Mouse (Mus musculus): ENCODE data around the gene Gm14743.
"Not testable (repeated sequence)": the region's sequence is repeated elsewhere in the genome, so short reads cannot be mapped to it uniquely, and the experiment has no call there.

Gene Gm14743

DNA sequence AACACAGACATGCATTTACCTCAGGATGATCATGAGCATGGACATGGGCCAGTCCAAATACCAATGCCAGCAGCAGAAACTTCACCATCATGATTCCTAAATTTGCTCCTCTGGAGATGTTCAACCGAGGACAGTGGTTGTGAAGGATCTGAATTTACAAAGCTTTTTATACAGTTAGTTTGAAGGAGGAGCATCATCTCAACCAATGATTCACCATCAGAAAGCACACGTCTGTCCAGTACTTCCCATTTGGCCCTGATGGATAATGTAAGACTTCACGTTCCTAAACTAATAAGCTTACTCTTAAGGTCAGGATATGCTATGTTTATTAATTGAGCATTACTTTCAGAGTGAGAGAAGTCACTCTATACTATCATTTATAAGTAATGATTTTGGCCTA, at the start of gene Gm14743:
Gene Gm14743 (minus strand): TSS at position 101 of the 400 bp plus-strand sequence.
- not testable (repeated sequence) for DNase-seq (ENCODE audit: low read depth in 2 of 2, low spot score in 2 of 2)

DNA sequence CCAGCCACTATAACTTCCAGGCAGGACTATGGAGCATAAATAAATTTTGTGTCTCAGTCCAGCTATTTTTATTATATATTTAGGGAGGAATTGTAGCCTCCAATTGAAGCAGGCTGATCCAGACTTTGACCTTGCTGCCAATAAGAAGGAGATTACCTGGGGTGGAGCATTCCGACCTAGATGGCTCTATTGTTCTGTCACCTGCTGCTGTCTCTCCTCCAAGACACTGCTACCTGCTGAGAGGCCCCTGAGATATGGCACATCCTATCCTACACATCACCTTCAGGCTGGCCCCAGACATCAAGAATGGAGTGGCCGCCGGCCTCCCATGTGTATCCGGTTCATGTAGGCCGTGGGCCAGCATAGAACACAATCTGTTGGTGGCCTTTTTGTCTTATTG, 42.9 kb downstream of the Gm14743 start:
- DNase-seq (ENCODE audit: low read depth in 2 of 2, low spot score in 2 of 2): no peak

- DNase-seq (ENCODE audit: low read depth in 2 of 2, low spot score in 2 of 2): not testable (repeated sequence)
Measured at GRCm38 (mm10) chrX:78202220-78202619, 43.5 kb downstream of the Gm14743 start.

All from CD8-positive naive resting alpha-beta T cell, adult 2 months (primary cell).